Mouse (Mus musculus) kidney, adult 2 months (tissue): Measurements from ENCODE around the gene Gng2.

Experiments
- CTCF ChIP-seq: fragments of 200-500 bp; conservative IDR thresholded peaks from 2 replicates; pipeline ENCODE4 v1.5.1; 2011; ENCODE audit warnings: low read depth, mild to moderate bottlenecking, control low read depth, low read length, moderate library complexity, mixed read lengths; ENCODE audit not compliant: insufficient read depth, insufficient read length
- POLR2A ChIP-seq: fragments of 200-500 bp; IDR thresholded peaks from one replicate; pipeline ENCODE4 v1.6.1; 2011; ENCODE audit warnings: low read depth, low read length, control low read depth

- TF ChIP-seq POLR2A (no peak), CTCF (no peak)
These were observed 89.9 kb downstream of the Gng2 start for GRCm38 (mm10) chr14:19887569-19887968.
